Mouse (Mus musculus): ENCODE measurements around the gene Phf13.
A peak's percentile ranks its signal among the peaks of the same experiment; 100 is the strongest.

Gene Phf13

GRCm38 (mm10) chr4:151992091-151992490 is 4.0 kb downstream of the Phf13 start:
- no peak for DNase-seq (ENCODE audit: low read depth)

GRCm38 (mm10) chr4:151989110-151989488 is 7.0 kb downstream of the Phf13 start:
- no peak for DNase-seq (ENCODE audit: low read depth)

DNA sequence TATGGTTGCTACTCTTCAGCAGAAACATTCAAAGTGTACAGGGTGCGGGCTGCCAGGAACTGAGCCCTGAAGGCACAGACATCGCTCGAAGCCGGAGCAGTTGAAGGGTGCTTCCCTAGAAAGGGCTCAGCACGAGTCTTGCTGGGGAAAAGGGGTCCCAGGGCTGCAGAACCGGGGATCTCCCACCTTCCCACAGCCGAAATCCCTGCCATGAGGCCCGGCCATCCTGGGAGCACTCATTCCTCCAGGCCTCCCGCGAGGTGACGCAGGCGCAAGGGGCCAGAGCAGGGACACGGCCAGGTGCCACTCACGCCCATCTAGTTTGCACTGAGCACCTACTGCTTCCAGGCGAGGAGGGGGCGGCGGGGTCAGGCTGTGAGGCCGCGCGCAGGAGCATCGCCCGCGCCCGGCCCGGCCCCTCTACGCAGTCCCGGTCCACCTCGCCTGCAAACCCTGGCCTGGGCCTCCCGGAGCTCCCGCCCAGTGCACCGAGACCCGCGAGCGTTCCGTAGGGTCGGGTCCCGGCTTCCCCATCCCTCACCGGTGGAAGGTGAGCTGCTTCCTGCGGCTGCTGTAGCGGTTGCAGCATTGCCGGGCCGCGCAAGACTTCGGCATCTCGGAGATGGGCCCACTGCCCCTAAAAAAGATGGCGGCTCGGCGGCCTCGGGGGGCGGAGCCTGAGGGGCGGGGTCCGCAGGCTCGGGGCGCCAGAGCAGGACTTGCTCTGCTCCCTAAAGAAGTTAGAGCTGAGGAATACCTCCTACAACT is 7.5 kb downstream of the Phf13 start, which contains the start of gene Thap3:
TSS of gene Thap3 (minus strand) at position 656 of the 768 bp plus-strand sequence.
- DNase-seq (ENCODE audit: low read depth) = peak; percentile 68

DNA sequence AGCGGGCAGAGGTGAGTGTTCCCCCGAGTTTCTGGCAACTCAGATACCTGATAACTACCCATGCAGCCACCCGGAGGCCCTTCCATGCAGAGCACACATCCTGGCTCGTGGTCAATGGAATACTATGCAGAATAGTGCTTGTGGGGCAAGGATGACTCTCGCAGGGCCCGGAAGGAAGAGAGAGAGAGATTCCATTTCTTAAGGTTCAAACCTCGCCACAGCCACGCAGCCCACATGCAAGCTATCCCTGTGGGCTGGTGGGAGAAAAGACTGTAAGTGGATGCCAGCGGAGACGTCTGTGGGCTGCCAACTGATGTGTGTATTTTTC is 8.1 kb downstream of the Phf13 start:
- DNase-seq (ENCODE audit: low read depth) = peak; percentile 48

- DNase-seq (ENCODE audit: low read depth) = no peak
Measured at GRCm38 (mm10) chr4:151986650-151987049, 9.4 kb downstream of the Phf13 start.

DNA sequence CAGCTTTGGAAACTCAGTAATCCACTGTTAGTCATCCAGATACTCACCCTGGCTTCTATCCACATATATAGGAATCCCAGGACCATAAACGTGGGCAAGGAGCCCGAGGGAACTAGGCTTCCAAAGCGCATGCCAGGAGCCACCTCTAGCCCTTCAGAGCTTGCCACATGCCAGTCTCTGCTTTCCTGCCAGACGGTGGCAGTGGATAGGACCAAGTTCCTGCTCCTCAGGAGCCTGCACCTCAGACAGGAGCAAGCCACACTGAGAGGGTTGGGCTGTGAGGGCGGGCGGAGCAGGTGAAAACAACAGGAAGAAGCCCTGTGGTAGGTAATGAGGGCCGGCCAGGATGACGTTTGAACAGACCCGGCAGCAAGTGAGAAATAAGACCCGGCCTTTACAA is 10.2 kb downstream of the Phf13 start:
- DNase-seq (ENCODE audit: low read depth) = no peak

DNA sequence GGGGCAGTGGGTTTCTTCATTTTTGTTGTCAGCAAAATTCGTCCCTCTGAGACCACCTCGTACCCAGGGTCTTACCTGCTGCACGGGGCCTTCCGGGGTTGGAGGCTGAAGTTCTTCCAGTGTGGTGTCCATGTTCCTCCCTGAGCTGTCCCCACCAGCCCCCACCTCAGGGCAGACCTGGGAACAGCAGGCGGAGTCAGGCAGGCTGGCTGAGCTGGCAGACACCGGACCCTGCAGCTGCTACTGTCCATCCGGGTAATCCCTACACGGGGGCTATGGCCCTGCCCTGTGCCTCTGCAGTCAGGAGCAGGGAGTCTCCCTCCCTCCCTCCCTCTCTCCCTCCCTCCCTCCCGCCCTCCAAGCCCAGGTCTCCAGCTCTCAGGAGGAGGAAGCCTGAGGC is 12.5 kb downstream of the Phf13 start:
- no peak for DNase-seq (ENCODE audit: low read depth)

GRCm38 (mm10) chr4:151983043-151983442 is 13.0 kb downstream of the Phf13 start:
- DNase-seq (ENCODE audit: low read depth) = no peak

DNA sequence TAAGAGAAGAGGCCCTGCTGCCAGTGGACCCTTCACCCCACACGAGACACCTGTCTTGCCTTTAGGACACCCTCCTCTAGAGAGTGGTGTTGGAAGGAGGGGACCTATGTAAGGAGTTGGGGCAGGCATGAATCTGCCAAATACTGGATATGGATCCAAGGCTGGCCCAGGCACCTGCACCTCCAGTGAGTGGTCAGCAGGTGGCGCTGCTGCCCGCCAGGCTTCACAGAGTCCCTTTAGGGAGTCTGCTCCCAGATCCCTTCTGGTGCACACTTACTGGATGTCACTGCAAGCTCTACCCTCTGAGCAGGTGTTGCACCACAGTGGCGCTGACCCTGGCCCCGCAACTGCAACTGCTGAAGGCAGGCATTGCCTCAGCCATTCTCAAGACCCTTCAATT is 14.7 kb downstream of the Phf13 start:
- DNase-seq (ENCODE audit: low read depth) = peak; percentile 73

DNA sequence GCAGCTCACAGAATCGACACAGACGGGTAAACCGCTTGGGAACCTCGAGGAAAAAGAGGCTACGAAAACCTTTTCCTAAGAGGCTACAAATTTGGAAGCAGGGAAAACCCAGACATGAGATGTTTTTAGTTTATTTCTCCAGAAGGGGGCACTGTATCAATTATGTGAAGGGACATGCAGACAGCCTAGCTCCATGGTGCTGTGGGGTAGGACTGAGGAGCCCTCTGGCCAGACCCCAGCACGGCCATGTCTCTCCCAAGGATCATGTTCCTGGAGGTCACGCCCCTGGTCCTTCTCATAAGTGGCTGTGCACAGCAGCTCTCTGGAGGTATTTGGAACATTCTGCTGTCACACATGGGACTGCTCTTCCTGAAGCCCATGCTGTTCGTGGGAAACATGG is 15.4 kb downstream of the Phf13 start:
- DNase-seq (ENCODE audit: low read depth) = peak; percentile 38

- peak; percentile 69 for DNase-seq (ENCODE audit: low read depth)
Measured at GRCm38 (mm10) chr4:151977748-151978147, 18.3 kb downstream of the Phf13 start.

- peak; percentile 51 for DNase-seq (ENCODE audit: low read depth)
Measured at GRCm38 (mm10) chr4:151975441-151975840, 20.6 kb downstream of the Phf13 start.

- DNase-seq (ENCODE audit: low read depth) = peak; percentile 57
Measured at GRCm38 (mm10) chr4:151972221-151972967, 23.7 kb downstream of the Phf13 start.

DNA sequence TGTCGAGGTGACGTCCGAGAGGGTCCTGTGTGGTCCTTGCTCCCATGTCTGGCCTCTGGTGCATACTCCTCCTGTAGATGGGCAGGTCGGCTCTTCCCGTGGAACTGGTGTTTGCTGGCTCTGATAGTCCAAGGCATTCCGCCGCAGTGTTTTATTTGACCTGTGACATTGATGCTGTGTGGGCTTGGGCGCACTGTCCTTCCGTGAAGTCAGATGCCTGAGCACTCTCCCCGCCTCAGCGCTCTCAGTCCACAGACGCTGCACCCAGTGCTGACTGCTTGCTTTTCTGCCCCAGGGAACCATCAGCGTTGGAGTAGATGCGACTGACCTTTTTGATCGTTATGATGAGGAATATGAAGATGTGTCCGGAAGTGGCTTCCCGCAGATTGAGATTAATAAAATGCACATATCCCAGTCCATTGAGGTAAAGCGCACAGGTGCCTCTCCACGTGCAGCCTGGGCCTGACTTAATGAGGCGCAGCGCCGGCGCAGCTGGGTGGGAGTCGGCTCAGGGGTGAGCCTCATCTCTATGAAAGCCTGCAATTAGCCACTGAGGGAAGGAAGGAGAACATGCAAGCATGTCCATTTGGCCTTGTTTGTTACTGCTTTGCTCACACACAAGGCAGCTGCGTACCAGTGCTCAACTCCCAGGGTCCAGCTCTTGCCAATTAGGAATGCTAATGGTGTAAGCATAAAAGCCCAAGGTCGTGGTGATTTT is 27.7 kb downstream of the Phf13 start:
- DNase-seq (ENCODE audit: low read depth) = no peak

DNA sequence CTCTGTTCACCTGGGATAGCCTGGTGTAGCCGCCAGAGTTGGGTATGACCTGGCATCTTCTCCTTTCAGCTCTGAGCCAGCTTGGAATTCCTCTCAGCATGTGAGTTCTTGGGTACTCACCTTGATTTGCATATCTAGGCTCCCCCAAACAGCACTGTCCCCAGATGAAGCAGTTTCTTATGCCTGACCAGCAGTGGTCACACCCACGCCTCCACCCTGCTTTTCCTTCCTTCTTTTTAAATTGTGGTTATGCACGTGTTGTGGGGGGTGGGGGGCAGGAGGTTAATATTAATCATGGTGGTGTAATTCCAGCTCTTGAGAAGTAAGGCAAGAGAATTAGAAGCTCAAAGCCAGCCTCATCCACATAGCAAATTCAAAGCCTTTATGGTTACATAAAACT is 33.2 kb downstream of the Phf13 start:
- DNase-seq (ENCODE audit: low read depth) = peak; percentile 79

DNA sequence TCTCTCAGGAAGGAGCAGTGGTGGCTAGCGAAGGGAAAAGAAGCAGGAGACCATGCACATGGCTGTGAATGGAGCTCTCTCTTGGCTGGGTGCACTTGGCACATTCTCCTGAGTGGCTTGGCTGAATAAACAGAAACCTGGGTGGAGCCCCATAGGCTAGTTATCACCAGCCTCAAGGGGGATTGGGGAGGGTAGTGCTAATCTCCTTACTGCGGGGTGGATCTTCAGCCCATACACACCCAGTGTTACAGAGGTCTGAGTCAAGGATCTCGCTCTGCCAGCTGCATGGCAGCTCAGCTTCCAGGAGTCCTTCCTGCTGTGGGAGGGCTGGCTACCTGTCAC is 35.6 kb downstream of the Phf13 start:
- peak; percentile 79 for DNase-seq (ENCODE audit: low read depth)

- DNase-seq (ENCODE audit: low read depth) = peak; percentile 68
Measured at GRCm38 (mm10) chr4:151959849-151960512, 36.1 kb downstream of the Phf13 start.

GRCm38 (mm10) chr4:151957584-151958315 is 38.3 kb downstream of the Phf13 start:
- no peak for DNase-seq (ENCODE audit: low read depth)

DNA sequence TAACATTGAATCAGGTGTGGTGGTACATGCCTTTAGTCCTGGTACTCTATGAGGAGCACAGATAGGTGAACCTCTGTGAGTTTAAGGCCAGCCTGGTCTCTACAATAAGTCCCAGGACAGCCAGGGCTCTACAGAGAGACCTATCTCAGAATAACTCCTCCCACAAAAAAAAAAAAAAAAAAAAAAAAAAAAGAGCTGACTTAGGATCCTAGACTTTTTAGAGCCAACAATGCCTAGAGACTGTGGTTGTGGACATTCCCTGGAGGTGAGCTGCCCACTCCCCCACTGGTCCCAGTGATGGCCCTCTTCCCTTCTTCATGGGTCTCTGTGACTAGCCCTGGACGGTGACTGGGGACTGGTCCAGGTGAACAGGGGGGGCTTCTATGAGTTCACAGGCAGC is 40.3 kb downstream of the Phf13 start:
- no peak for DNase-seq (ENCODE audit: low read depth)

- no peak for DNase-seq (ENCODE audit: low read depth)
Measured at GRCm38 (mm10) chr4:151953209-151953608, 42.8 kb downstream of the Phf13 start.
